Mouse (Mus musculus) hindbrain, embryonic 11.5 days (tissue): Measurements from ENCODE around the gene Greb1. TPM values are rescaled to one million over a fixed set of nuclear protein-coding genes. Genes with fewer than 3 reads are reported as not detected.

Source experiments
- ATAC-seq: fragments of 200-750 bp; cut with Nextera tagmentation; 2 replicates; pipeline ENCODE4 v1.8.0; 2017; ENCODE audit warnings: mild to moderate bottlenecking, moderate TSS enrichment, moderate library complexity; ENCODE audit not compliant: low FRiP score
- DNase-seq: peaks from one replicate; pipeline ENCODE4 v3.0.0-alpha.2; 2015; ENCODE audit warnings: low spot score
- H3K27ac ChIP-seq: fragments of 300-500 bp; sonication (generic); 2 replicates; pipeline ENCODE4 v1.5.1; 2014; ENCODE audit warnings: mild to moderate bottlenecking, low read depth, low read length
- H3K27me3 ChIP-seq: fragments of 300-500 bp; sonication (generic); 2 replicates; pipeline ENCODE4 v1.6.1; 2014; ENCODE audit warnings: mild to moderate bottlenecking, low read length, moderate library complexity, mixed read lengths; ENCODE audit not compliant: control insufficient read depth, insufficient read depth
- H3K36me3 ChIP-seq: fragments of 300-500 bp; sonication (generic); 2 replicates; pipeline ENCODE4 v1.6.1; 2014; ENCODE audit warnings: mild to moderate bottlenecking, low read length, moderate library complexity, mixed read lengths; ENCODE audit not compliant: control insufficient read depth, insufficient read depth
- H3K4me1 ChIP-seq: fragments of 300-500 bp; sonication (generic); replicated peaks from 2 replicates; pipeline ENCODE4 v1.6.1; 2014; ENCODE audit warnings: low read length, mixed read lengths; ENCODE audit not compliant: control insufficient read depth, insufficient read depth
- H3K4me2 ChIP-seq: fragments of 300-500 bp; sonication (generic); replicated peaks from 2 replicates; pipeline ENCODE4 v1.6.1; 2014; ENCODE audit warnings: mild to moderate bottlenecking, low read depth, low read length
- H3K4me3 ChIP-seq: fragments of 300-500 bp; sonication (generic); 2 replicates; pipeline ENCODE4 v1.5.1; 2014; ENCODE audit warnings: low read depth, low read length
- H3K9ac ChIP-seq: fragments of 300-500 bp; sonication (generic); 2 replicates; pipeline ENCODE4 v1.6.1; 2014; ENCODE audit warnings: low read depth, low read length
- H3K9me3 ChIP-seq: fragments of 300-500 bp; sonication (generic); 2 replicates; pipeline ENCODE4 v1.6.1; 2016; ENCODE audit warnings: low read length; ENCODE audit not compliant: control insufficient read depth
- WGBS: fragments of 180-500 bp; shearing (Covaris S2); extraction: QIAGEN DNeasy Blood & Tissue Kit; methylation state at CpG from one replicate; pipeline ENCODE4 v1.1.7; 2014; 5-methylcytosine and 5-hydroxymethylcytosine counted together
- polyA plus RNA-seq: library from polyadenylated mRNA; unstranded; fragments of >200 nt; fragmentation: Nextera tagmentation; extraction: Ambion mirVana; gene quantifications from 2 replicates; pipeline ENCODE4 v1.2.1, GENCODE M21; 2014

Greb1 gene
- polyA plus RNA-seq, 1 experiment from 2014 or later: 11.2 TPM

DNA sequence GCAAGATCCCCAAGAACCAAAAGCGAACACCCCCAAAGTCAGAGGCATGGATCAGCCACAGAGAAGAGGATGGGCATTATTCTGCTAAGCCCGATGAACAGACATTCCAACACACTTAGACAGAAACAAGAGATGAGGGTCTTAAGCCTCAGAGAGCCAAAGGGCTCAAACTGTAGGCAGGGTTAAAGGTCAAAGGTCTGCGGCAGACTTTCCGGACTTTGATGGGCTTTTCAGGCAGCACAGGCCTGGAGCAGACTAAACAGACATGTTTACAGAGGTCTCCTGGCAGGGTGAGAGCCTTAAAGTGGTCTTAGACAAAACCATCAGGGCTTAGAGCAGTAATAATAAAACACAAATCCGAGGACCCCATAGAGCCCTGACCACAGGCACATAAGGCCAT lies 63.4 kb downstream of the Greb1 start:
- Histone ChIP-seq H3K36me3 (no peaks in the 10 kb centered on the region), H3K9ac (no peak overlapping the region), H3K4me3 (no peak overlapping the region), H3K4me2 (no peak overlapping the region), H3K9me3 (no peaks in the 10 kb centered on the region), H3K27ac (no peak overlapping the region), H3K4me1 (peaks cover 2% of the 10 kb centered on the region; the same call in 1 of the 2 replicates), H3K27me3 (no peaks in the 10 kb centered on the region)
- DNase-seq (no peak), ATAC-seq (no peak)
- 44% methylated on average over 5 of the region's 5 CpGs for WGBS

DNA sequence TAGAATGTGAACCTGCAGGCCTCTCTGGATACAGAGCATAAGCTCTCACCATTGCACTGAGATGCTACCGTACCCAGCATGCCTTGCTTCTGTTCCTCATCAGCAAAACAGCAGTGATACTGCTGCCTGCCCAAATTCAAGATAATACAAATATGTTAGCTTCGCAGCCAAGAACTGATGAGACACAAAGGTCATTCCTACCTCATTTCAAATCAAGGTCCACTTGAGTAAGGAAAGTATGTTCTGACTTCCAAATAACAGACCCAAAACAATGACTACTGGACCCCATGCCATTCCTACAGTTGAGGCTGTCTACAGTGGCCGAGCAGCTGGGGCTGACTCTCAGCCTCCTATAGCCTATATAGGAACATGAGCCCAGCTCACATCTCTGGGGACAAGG lies 66.0 kb downstream of the Greb1 start:
- no peak overlapping the region for H3K4me3 ChIP-seq
- 84% methylated on average over 3 of the region's 3 CpGs for WGBS
- no peaks in the 10 kb centered on the region for H3K36me3 ChIP-seq
- H3K27ac ChIP-seq: no peak overlapping the region
- H3K4me1 ChIP-seq: peaks cover 2% of the 10 kb centered on the region; the same call in 1 of the 2 replicates
- H3K27me3 ChIP-seq: no peaks in the 10 kb centered on the region
- H3K4me2 ChIP-seq: no peak overlapping the region
- H3K9me3 ChIP-seq: no peaks in the 10 kb centered on the region
- ATAC-seq (no peak), DNase-seq (no peak)
- no peak overlapping the region for H3K9ac ChIP-seq

DNA sequence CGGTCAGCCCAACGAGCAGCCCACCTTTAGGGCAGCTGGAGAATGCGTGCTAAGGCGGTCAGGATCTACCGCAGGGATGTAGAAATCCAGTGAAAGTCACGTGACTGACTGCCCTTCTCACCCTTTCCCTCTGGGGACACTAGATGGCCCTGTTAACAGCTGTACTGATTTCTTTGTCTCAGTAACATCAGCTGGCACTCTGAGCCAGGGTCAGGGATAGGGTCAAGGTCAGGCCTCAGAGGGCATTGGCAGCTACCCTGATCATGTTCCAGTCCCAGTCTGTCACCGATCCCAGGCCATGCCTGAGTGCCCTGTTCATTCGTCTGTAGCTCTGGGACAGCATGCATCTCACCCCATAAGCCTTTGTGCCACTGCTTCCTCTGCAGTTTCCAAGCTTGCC lies 66.7 kb downstream of the Greb1 start:
- H3K27me3 ChIP-seq: no peaks in the 10 kb centered on the region
- no peak overlapping the region for H3K4me2 ChIP-seq
- H3K36me3 ChIP-seq: no peaks in the 10 kb centered on the region
- H3K9me3 ChIP-seq: no peaks in the 10 kb centered on the region
- H3K4me3 ChIP-seq: no peak overlapping the region
- DNase-seq (peak; percentile 57), ATAC-seq (peak; percentile 74; the same call in 1 of the 2 replicates)
- H3K9ac ChIP-seq: no peak overlapping the region
- H3K27ac ChIP-seq: 0 out of 2 replicates have a peak overlapping the region, but pooled peaks have one; percentile 18
- WGBS: 27% methylated on average over 8 of the region's 8 CpGs
- peaks cover 2% of the 10 kb centered on the region; the same call in 1 of the 2 replicates for H3K4me1 ChIP-seq

DNA sequence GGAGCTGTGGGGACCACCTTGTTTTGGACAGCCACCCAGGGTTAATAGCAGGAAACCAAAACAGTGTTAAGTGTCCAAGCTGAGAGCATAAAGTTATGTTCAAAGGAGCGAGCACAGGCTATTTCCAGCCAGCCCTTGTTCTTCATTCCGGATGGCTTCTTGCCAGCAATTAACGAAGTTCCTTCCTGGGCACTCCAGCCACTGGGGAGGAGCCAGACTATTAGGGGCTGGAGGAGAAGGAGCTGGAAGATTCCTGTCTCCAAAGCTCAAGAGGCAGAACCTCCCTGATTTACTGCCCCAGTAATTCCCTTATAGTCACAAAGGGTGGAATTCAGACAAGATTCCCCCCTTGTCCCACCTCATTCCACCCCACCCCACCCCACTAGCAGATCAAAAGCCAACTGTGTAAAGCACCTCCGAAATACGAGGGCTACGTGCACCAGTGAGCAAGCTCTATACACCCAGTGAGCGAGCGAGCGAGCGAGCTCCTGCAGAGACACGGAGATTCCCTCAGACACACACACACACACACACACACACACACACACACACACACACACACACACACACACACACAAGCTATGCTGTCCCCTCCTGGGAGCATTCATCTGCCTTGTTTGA lies 69.5 kb downstream of the Greb1 start:
- H3K9ac ChIP-seq: no peak overlapping the region
- no peaks in the 10 kb centered on the region for H3K9me3 ChIP-seq
- H3K4me2 ChIP-seq: no peak overlapping the region
- H3K4me1 ChIP-seq: peaks cover 2% of the 10 kb centered on the region; the same call in 1 of the 2 replicates
- no peak for ATAC-seq
- WGBS: 46% methylated on average over 11 of the region's 11 CpGs
- 0 out of 2 replicates have a peak, but pooled peaks cover 4% of the 10 kb centered on the region for H3K36me3 ChIP-seq
- no peak overlapping the region for H3K4me3 ChIP-seq
- H3K27ac ChIP-seq: no peak overlapping the region
- DNase-seq: no peak
- H3K27me3 ChIP-seq: no peaks in the 10 kb centered on the region

DNA sequence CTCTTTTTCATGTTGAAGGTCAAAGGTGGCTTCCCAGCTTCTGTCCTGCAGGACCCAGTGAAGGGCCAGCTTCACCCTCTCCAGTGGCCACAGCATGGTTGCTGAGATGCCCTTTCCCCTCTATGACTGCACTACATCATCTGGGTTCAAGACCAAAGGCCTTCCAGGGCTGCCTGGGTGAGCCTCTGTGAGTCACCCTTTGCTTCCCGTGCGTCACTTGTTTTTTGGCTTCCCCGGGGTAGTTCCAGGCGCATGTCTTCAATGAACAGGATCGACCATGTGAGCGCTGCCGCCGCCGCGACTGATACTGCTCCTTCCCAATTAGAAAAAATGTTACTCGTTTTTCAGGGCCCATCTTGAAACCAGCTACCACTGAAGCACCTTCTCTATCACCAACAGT lies 70.5 kb downstream of the Greb1 start:
- H3K4me3 ChIP-seq: no peak overlapping the region
- DNase-seq (no peak), ATAC-seq (no peak)
- H3K9me3 ChIP-seq: no peaks in the 10 kb centered on the region
- no peak overlapping the region for H3K4me2 ChIP-seq
- H3K36me3 ChIP-seq: 0 out of 2 replicates have a peak, but pooled peaks cover 4% of the 10 kb centered on the region
- no peaks in the 10 kb centered on the region for H3K27me3 ChIP-seq
- H3K9ac ChIP-seq: no peak overlapping the region
- no peak overlapping the region for H3K27ac ChIP-seq
- WGBS: 82% methylated on average over 11 of the region's 11 CpGs
- H3K4me1 ChIP-seq: peaks cover 2% of the 10 kb centered on the region; the same call in 1 of the 2 replicates

DNA sequence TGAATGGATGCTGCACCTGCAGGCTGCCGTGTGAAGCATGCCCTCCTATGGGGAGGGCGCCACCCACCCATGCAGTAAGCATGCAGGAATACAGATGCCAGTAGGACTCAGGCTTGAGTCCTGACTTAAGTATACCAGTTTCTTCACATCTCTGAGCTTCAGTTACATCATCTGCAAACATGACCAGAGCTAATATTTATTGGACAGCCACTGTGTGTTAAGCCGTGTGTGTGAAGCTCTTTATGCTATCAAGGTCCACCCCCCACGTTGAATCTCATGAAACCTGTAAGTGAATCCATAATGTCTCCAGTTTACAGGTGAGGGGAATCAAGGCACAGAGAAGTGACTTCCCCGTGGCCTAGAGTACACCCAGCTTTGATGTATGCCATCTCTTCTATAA lies 72.5 kb downstream of the Greb1 start:
- Histone ChIP-seq H3K4me1 (no peaks in the 10 kb centered on the region), H3K36me3 (0 out of 2 replicates have a peak, but pooled peaks cover 4% of the 10 kb centered on the region), H3K27ac (no peak overlapping the region), H3K27me3 (no peaks in the 10 kb centered on the region), H3K9ac (no peak overlapping the region), H3K4me3 (no peak overlapping the region), H3K4me2 (no peak overlapping the region), H3K9me3 (no peaks in the 10 kb centered on the region)
- no peak for DNase-seq
- no peak for ATAC-seq
- 85% methylated on average over 5 of the region's 5 CpGs for WGBS

DNA sequence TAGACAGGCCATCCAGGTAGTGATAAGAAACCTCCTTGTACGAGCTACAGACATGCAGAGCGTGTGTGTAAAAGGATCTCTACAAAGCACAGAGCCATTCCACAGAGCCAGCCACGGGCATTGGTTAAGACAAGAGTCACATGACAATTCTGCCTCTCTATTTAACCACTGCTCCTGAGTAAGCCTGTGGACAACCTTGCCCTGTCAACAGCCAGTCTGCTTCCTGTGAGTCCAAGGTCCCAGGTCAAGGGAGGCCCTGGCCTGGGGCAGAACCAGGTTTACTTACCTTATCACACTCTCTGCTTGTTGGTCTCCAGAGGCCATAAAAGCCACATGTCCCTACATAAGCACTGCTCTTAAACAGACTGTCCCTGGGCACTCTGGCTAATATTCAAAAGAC lies 74.5 kb downstream of the Greb1 start:
- no peak overlapping the region for H3K27ac ChIP-seq
- no peaks in the 10 kb centered on the region for H3K27me3 ChIP-seq
- H3K9me3 ChIP-seq: no peaks in the 10 kb centered on the region
- H3K36me3 ChIP-seq: 0 out of 2 replicates have a peak, but pooled peaks cover 4% of the 10 kb centered on the region
- no peak overlapping the region for H3K4me2 ChIP-seq
- no peak overlapping the region for H3K4me3 ChIP-seq
- no peaks in the 10 kb centered on the region for H3K4me1 ChIP-seq
- ATAC-seq: no peak
- H3K9ac ChIP-seq: no peak overlapping the region
- no peak for DNase-seq
- 67% methylated on average over 3 of the region's 3 CpGs for WGBS

DNA sequence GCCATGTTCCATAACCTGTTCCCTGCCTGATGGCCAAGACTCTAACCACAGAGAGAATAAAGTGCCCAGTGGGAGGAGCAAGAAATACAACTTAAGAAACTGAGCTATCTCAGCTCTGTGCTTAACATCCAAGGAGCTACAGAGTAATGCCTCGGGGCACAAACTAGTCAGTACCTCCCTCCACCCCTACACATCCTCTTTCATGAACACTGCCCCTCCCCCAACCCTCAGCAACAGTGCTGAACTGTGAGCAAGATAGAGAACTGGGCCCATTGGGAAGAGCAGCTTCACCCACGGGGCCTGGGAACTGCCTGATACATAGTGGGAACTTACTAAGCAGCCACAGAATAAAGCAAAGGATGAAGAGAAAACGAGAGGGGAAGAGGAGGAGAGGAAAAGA lies 77.1 kb downstream of the Greb1 start:
- DNase-seq: no peak
- H3K27ac ChIP-seq: no peak overlapping the region
- H3K27me3 ChIP-seq: no peaks in the 10 kb centered on the region
- no peaks in the 10 kb centered on the region for H3K9me3 ChIP-seq
- 50% methylated on average over 3 of the region's 3 CpGs for WGBS
- H3K9ac ChIP-seq: no peak overlapping the region
- no peaks in the 10 kb centered on the region for H3K4me1 ChIP-seq
- H3K36me3 ChIP-seq: 0 out of 2 replicates have a peak, but pooled peaks cover 4% of the 10 kb centered on the region
- no peak for ATAC-seq
- no peak overlapping the region for H3K4me3 ChIP-seq
- H3K4me2 ChIP-seq: no peak overlapping the region

DNA sequence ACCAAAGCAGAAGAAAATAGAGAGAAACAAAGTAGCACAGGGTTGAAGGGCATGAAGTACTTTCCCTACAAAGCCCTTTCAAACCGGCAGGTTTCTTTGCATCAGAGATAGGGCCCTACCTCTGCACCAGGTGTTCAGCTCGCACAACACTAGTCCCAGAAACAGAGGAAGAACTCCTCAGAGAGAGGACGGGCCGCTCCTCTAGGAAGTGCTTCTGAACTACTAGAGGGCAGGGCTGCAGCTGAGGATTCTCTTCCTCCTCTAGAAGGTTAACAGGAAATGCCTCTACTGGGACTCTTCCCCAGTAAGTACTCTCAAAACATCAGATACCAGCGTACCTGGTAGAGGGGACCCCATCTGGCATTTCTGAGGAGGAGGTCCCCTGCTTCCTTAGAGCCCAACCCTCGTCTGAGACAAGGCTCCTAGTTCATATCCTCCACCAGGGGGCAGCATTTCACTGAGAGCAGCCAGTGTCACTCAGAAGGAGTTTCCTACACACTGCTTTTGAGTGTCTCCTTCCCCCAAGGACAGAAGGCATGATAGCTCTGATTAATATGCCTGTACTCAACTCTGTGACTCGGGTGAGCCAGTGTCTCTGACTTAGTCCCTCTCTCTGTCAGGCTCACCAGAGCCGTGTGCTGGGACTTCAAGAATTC lies 81.9 kb downstream of the Greb1 start:
- H3K9ac ChIP-seq: no peak overlapping the region
- no peak overlapping the region for H3K27ac ChIP-seq
- DNase-seq (peak; percentile 88), ATAC-seq (peak; percentile 62)
- H3K4me2 ChIP-seq: no peak overlapping the region
- H3K4me3 ChIP-seq: no peak overlapping the region
- no peaks in the 10 kb centered on the region for H3K4me1 ChIP-seq
- 51% methylated on average over 8 of the region's 8 CpGs for WGBS
- no peaks in the 10 kb centered on the region for H3K9me3 ChIP-seq
- 0 out of 2 replicates have a peak, but pooled peaks cover 2% of the 10 kb centered on the region for H3K36me3 ChIP-seq
- no peaks in the 10 kb centered on the region for H3K27me3 ChIP-seq
